Mouse (Mus musculus) lung, postnatal 0 days (tissue): Measurements from ENCODE around the gene Vav1. TPM values are rescaled to one million over a fixed set of nuclear protein-coding genes. Genes with fewer than 3 reads are reported as not detected.

ENCODE experiments used
- ATAC-seq: fragments of 200-750 bp; cut with Nextera tagmentation; 2 replicates; pipeline ENCODE4 v1.8.0; 2017; ENCODE audit warnings: moderate library complexity
- DNase-seq: peaks from one replicate; pipeline ENCODE4 v3.0.0-alpha.2; 2016; ENCODE audit warnings: low spot score
- H3K27ac ChIP-seq: fragments of 300-500 bp; sonication (generic); 2 replicates; pipeline ENCODE4 v1.5.1; 2014; ENCODE audit warnings: antibody characterized with exemption, mild to moderate bottlenecking, low read length, mixed read lengths
- H3K27me3 ChIP-seq: fragments of 300-500 bp; sonication (generic); replicated peaks from 2 replicates; pipeline ENCODE4 v1.6.1; 2014; ENCODE audit warnings: low read length, mixed read lengths; ENCODE audit not compliant: insufficient read depth
- H3K36me3 ChIP-seq: fragments of 300-500 bp; sonication (generic); 2 replicates; pipeline ENCODE4 v1.6.1; 2014; ENCODE audit warnings: low read length, mixed read lengths; ENCODE audit not compliant: insufficient read depth
- H3K4me1 ChIP-seq: fragments of 300-500 bp; sonication (generic); 2 replicates; pipeline ENCODE4 v1.6.1; 2014; ENCODE audit warnings: antibody characterized with exemption, low read depth, low read length, mixed read lengths; ENCODE audit not compliant: insufficient read depth
- H3K4me2 ChIP-seq: fragments of 300-500 bp; sonication (generic); replicated peaks from 2 replicates; pipeline ENCODE4 v1.6.1; 2014; ENCODE audit warnings: low read depth, mild to moderate bottlenecking, low read length, moderate library complexity, mixed read lengths
- H3K4me3 ChIP-seq: fragments of 300-500 bp; sonication (generic); 2 replicates; pipeline ENCODE4 v1.5.1; 2014; ENCODE audit warnings: low read depth, low read length
- H3K9ac ChIP-seq: fragments of 300-500 bp; sonication (generic); replicated peaks from 2 replicates; pipeline ENCODE4 v1.6.1; 2014; ENCODE audit warnings: low read depth, mild to moderate bottlenecking
- H3K9me3 ChIP-seq: fragments of 300-500 bp; sonication (generic); 2 replicates; pipeline ENCODE4 v1.6.1; 2016; ENCODE audit warnings: low read length, mixed read lengths
- CTCF ChIP-seq: IDR thresholded peaks from 2 replicates; pipeline ENCODE4 v1.5.1; 2016; ENCODE audit warnings: antibody characterized with exemption, mild to moderate bottlenecking
- EP300 ChIP-seq: IDR thresholded peaks from 2 replicates; pipeline ENCODE4 v1.6.1; 2016; ENCODE audit warnings: antibody characterized with exemption, mild to moderate bottlenecking, control low read depth
- WGBS: fragments of 180-500 bp; shearing (Covaris S2); extraction: QIAGEN DNeasy Blood & Tissue Kit; methylation state at CpG from one replicate; pipeline ENCODE4 v1.1.7; 2014; 5-methylcytosine and 5-hydroxymethylcytosine counted together
- polyA plus RNA-seq: library from polyadenylated mRNA; unstranded; fragments of >200 nt; fragmentation: Nextera tagmentation; extraction: Ambion mirVana; gene quantifications from 2 replicates; pipeline ENCODE4 v1.2.1, GENCODE M21; 2015

The Vav1 gene
- polyA plus RNA-seq, 1 experiment from 2014 or later = 4.8 TPM

DNA sequence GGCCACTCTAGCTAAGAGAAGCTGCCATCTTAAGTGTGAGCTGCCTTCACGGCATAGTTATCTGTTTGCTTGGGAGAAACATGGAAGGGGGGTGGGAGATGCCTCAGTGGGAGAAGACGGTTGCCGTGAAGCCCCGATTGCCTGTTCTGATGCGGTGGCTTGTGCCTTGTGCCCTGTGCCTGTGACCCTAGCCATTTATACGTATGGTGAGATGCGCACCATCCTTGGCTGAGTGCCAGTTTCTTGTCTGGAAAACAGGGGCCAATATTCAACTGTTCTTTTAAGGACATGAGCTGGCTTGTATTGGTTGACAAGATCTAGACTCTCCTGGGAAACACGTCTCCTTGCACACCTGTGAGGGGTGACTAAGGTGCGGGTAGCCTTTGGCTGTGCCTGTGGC is 72.2 kb downstream of the Vav1 start:
- no peak overlapping the region for H3K4me2 ChIP-seq

GRCm38 (mm10) chr17:57358441-57358840 is 79.5 kb downstream of the Vav1 start, which contains the start of gene Adgre1:
Adgre1 (plus strand) TSS chr17:57358691.
- H3K9ac ChIP-seq = no peak within 1 kb of the TSS
- H3K9me3 ChIP-seq = no peaks in the 10 kb centered on the region
- H3K4me1 ChIP-seq = no peaks in the 10 kb centered on the region
- TF ChIP-seq EP300 = no peak
- no peak within 1 kb of the TSS for H3K4me3 ChIP-seq
- ATAC-seq (no peak), DNase-seq (peak; percentile 22)
- 47% methylated on average over 1 of the region's 1 CpGs for WGBS
- H3K4me2 ChIP-seq = no peak within 1 kb of the TSS
- H3K27me3 ChIP-seq = no peaks in the 10 kb centered on the region
- no peaks in the 10 kb centered on the region for H3K36me3 ChIP-seq
- H3K27ac ChIP-seq = no peak within 1 kb of the TSS

More for the DNA sequence above, 72.2 kb downstream of the Vav1 start:
- H3K4me3 ChIP-seq = no peak overlapping the region
- ATAC-seq (no peak), DNase-seq (no peak)
- 84% methylated on average over 9 of the region's 9 CpGs for WGBS
- H3K27ac ChIP-seq = no peak overlapping the region
- H3K27me3 ChIP-seq = no peaks in the 10 kb centered on the region
- TF ChIP-seq EP300 (no peak), CTCF (no peak)
- H3K9me3 ChIP-seq = no peaks in the 10 kb centered on the region
- no peaks in the 10 kb centered on the region for H3K4me1 ChIP-seq
- no peaks in the 10 kb centered on the region for H3K36me3 ChIP-seq
- no peak overlapping the region for H3K9ac ChIP-seq

- WGBS = 77% methylated on average over 11 of the region's 11 CpGs
- Histone ChIP-seq H3K4me1 (no peaks in the 10 kb centered on the region), H3K4me2 (no peak overlapping the region), H3K27me3 (no peaks in the 10 kb centered on the region), H3K9me3 (no peaks in the 10 kb centered on the region), H3K36me3 (no peaks in the 10 kb centered on the region), H3K27ac (no peak overlapping the region), H3K4me3 (no peak overlapping the region), H3K9ac (no peak overlapping the region)
- ATAC-seq (no peak), DNase-seq (no peak)
- TF ChIP-seq CTCF (0 out of 2 replicates have a peak, but pooled peaks have one; percentile 3), EP300 (no peak)
These were observed 80.8 kb downstream of the Vav1 start for GRCm38 (mm10) chr17:57359485-57360241.

Other genes with a start within 250 kb of the Vav1 start
- gene Khsrp, start 247.6 kb upstream of the Vav1 start, polyA plus RNA-seq = 20.4 and 21.0 TPM in 2 replicates
- gene Slc25a41, start 237.4 kb upstream of the Vav1 start, polyA plus RNA-seq = not detected in 2 replicates
- 119 and 120 TPM in 2 replicates for gene Crb3, start 220.0 kb upstream of the Vav1 start, polyA plus RNA-seq
- 5.8 and 5.9 TPM in 2 replicates for gene Slc25a23, start 219.2 kb upstream of the Vav1 start, polyA plus RNA-seq
- gene Dennd1c, start 200.6 kb upstream of the Vav1 start, polyA plus RNA-seq = 5.7 and 6.0 TPM in 2 replicates
- gene Tubb4a, start 191.3 kb upstream of the Vav1 start, polyA plus RNA-seq = 7.1 and 7.5 TPM in 2 replicates
- gene Tnfsf9, start 173.8 kb upstream of the Vav1 start, polyA plus RNA-seq = 3.0 and 3.4 TPM in 2 replicates
- not detected in 2 replicates for gene Cd70, start 129.3 kb upstream of the Vav1 start, polyA plus RNA-seq
- gene Tnfsf14, start 84.9 kb upstream of the Vav1 start, polyA plus RNA-seq = 0.50 and 0.73 TPM in 2 replicates
- gene C3, start 51.0 kb upstream of the Vav1 start, polyA plus RNA-seq = 50.2 and 55.0 TPM in 2 replicates
- 48.4 and 48.8 TPM in 2 replicates for gene Gpr108, start 30.7 kb upstream of the Vav1 start, polyA plus RNA-seq
- gene Trip10, start 29.6 kb upstream of the Vav1 start, polyA plus RNA-seq = 46.4 and 58.9 TPM in 2 replicates
- gene Adgre1, start 79.6 kb downstream of the Vav1 start, polyA plus RNA-seq = 6.0 and 7.0 TPM in 2 replicates